Mouse (Mus musculus): ENCODE results near the gene Smad3. TPM values are rescaled to one million over a fixed set of nuclear protein-coding genes. Genes with fewer than 3 reads are reported as not detected.

Smad3 gene
- polyA plus RNA-seq, 1 experiment from 2014 or later = 11.6 TPM

DNA sequence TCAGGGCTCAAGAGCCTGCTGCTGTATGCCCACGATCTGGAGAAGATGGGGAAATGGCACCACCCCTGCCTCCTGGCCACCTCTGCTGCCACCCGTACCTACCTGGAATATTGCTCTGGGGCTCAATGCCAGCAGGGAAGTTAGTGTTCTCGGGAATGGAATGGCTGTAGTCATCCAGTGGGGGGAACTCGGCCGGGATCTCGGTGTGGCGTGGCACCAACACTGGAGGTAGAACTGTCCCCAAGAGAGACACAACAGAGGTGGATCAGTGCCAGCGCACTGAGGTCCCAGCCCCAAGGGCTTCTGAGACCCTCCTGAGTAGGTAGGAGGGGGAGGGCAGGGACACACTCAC, 90.4 kb downstream of the Smad3 start:
- WGBS = 55% methylated on average over 8 of the region's 8 CpGs
- Histone ChIP-seq H3K27me3 (no peaks in the 10 kb centered on the region), H3K27ac (peak overlapping the region; percentile 81), H3K4me1 (replicated peaks) (peaks cover 69% of the 10 kb centered on the region), H3K4me3 (no peak overlapping the region), H3K9me3 (replicated peaks) (no peaks in the 10 kb centered on the region), H3K36me3 (peaks cover 4% of the 10 kb centered on the region; the same call in 1 of the 2 replicates), H3K4me2 (peak overlapping the region; percentile 43), H3K9ac (peak overlapping the region; percentile 32; the same call in 1 of the 2 replicates)
- ATAC-seq (replicated peaks; ENCODE audit: insufficient number of reproducible peaks, insufficient read depth, low FRiP score, low read depth) = no peak

DNA sequence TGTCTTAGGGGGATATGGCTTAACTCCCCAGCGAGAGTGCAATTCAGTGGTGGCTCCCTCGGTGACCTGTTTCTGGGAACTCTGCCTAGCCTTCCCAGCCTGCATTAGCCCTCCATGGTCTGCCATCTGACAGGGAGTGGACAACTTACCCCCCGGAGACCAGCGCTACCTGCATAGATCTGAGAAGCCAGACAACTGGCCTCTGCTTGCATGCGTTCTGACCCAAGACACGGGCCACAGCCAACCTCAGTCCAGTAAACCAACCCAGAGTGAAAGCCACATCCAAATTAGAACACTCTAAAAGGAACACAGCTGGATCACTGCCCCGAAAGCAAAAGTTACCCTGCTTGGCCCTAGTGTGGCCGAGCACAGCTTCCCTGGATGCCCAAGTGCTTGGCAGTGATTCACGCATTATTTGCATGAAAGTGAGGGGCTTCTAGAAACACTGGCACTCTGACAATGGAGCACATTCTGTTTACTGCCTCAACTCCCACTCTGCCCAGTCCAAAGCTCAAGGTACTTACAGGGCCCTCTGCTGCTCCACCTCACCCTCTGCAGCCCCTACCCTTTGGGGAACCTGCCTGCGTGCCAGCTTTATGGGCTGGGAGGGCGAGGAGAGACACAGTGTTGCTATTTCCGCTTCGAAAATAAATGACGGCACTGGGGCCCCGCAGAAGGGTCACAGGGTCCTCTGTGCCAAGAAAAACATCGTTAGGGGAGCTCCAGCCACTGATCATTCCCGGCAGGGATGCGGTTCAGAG, 91.0 kb downstream of the Smad3 start:
- H3K4me3 ChIP-seq = no peak overlapping the region
- peak overlapping the region; percentile 32 for H3K9ac ChIP-seq
- WGBS = 35% methylated on average over 18 of the region's 18 CpGs
- H3K4me2 ChIP-seq = peak overlapping the region; percentile 43
- H3K27ac ChIP-seq = peak overlapping the region; percentile 81
- no peaks in the 10 kb centered on the region for H3K9me3 ChIP-seq (replicated peaks)
- H3K27me3 ChIP-seq = no peaks in the 10 kb centered on the region
- peaks cover 5% of the 10 kb centered on the region for H3K36me3 ChIP-seq
- H3K4me1 ChIP-seq (replicated peaks) = peaks cover 65% of the 10 kb centered on the region
- peak; percentile 57 for ATAC-seq (replicated peaks; ENCODE audit: insufficient number of reproducible peaks, insufficient read depth, low FRiP score, low read depth)

DNA sequence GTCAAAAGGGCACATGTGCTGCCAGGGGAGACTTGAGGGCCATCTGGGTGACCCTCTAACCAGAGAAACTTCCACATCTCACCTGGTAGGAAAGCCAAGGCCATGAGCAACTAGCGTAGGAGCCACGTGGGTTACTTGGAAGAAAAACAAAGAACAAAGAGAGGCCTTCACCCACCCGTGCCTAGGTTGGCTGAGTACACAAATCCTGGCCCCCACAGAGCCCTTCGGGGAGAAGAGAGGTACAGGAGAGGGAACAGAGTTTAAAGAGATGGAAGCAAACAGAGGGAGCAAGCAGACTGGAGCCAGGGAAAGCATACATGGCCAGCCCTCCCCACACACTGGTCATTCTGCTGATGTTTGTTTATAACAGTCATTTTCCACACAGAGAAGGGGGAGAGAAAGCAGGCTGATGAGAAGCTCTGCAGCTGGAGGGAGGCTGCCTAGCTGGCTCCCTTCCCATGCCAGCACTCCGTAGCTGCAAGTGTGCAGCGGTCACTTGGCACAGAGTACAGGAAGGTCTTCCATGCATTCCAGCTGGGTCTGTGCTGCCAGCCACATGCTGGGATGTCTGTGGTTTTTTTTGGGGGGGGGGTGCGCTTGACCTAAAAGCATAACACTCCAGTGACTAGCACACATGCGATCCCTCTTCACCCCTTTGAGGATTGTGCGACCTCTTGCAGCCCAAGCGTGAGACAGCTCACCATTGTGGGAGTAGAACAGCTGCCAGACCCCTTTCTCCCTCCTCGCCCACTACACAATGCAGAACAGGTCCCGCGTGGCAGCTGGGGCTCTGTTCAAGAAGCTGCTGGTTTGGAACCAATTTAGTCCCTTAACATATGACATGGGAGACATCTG, 92.8 kb downstream of the Smad3 start:
- H3K9ac ChIP-seq = no peak overlapping the region
- H3K27ac ChIP-seq = peak overlapping the region; percentile 62
- H3K4me3 ChIP-seq = no peak overlapping the region
- no peak for ATAC-seq (replicated peaks; ENCODE audit: insufficient number of reproducible peaks, insufficient read depth, low FRiP score, low read depth)
- H3K27me3 ChIP-seq = no peaks in the 10 kb centered on the region
- H3K9me3 ChIP-seq (replicated peaks) = no peaks in the 10 kb centered on the region
- peaks cover 65% of the 10 kb centered on the region for H3K4me1 ChIP-seq (replicated peaks)
- 53% methylated on average over 13 of the region's 13 CpGs for WGBS
- peaks cover 9% of the 10 kb centered on the region for H3K36me3 ChIP-seq
- H3K4me2 ChIP-seq = no peak overlapping the region

DNA sequence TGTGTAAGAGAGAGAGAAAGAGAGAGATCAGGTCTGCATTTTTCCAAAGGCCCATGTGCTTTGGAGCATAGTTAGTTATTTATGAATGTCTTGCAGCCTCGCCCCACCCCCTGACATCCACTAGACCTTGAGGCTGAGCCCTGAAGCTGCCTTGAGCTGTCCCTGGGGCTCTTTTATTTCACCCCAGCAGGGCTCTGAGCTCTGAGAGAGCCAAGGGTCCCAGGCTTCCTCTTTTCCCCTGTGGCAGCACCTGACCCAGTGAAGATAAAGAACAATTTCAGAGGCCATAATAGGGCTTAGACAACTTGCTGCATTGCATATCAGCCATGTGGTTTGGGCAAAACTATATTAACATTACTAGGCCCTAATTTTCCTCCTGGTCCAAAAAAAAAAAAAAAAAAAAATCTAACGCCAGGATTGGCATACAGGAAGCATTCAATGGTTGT, 93.5 kb downstream of the Smad3 start:
- H3K9ac ChIP-seq = no peak overlapping the region
- no peak overlapping the region for H3K4me2 ChIP-seq
- ATAC-seq (replicated peaks; ENCODE audit: insufficient number of reproducible peaks, insufficient read depth, low FRiP score, low read depth) = no peak
- no peak overlapping the region for H3K4me3 ChIP-seq
- peaks cover 9% of the 10 kb centered on the region for H3K36me3 ChIP-seq
- no peaks in the 10 kb centered on the region for H3K27me3 ChIP-seq
- WGBS = 80% methylated on average over 2 of the region's 2 CpGs
- peaks cover 67% of the 10 kb centered on the region for H3K4me1 ChIP-seq (replicated peaks)
- H3K9me3 ChIP-seq (replicated peaks) = no peaks in the 10 kb centered on the region
- peak overlapping the region; percentile 30; the same call in 1 of the 2 replicates for H3K27ac ChIP-seq

DNA sequence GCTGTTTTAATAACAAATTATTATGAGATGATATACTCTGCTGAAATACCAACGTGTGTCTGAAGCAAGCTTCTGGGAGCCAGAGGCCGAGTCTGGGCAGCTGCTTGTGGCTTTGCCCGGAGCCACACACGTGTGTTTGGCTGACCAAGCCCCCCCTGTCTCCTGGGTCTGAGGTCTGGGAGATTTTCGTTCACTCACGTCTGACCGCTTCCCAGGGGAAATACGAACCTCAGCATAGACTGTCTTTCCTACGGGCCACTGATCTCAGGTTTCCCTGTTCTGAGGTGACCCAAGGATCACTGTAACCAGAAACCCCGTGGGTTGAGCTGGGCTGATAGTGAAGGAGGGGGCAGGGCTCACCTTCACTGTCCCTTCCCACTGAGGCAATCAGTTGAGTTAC, 94.6 kb downstream of the Smad3 start:
- 58% methylated on average over 10 of the region's 10 CpGs for WGBS
- H3K4me2 ChIP-seq = no peak overlapping the region

DNA sequence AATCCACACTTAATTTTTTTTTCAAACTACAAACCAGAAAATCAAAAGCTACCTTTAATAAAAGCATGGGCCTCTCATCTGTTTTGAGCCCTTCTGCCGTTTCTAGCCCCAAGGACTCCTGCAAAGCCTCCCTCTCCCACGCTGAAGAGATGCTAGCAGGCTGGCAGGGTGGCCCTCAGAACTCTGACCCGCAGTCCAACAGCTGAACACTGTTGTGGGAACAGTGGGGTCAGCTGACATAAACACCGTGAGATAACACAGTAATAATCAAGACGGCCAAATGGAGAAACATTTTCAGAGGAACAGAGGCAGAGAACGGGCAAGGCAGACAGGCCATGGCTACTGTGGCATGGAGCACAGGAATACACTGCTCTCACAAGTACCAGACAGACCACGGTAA, 95.0 kb downstream of the Smad3 start:
- Histone ChIP-seq H3K9ac (no peak overlapping the region), H3K27me3 (no peaks in the 10 kb centered on the region), H3K36me3 (peaks cover 9% of the 10 kb centered on the region), H3K4me2 (no peak overlapping the region), H3K4me1 (replicated peaks) (peaks cover 67% of the 10 kb centered on the region), H3K9me3 (replicated peaks) (no peaks in the 10 kb centered on the region), H3K27ac (no peak overlapping the region), H3K4me3 (no peak overlapping the region)
- no peak for ATAC-seq (replicated peaks; ENCODE audit: insufficient number of reproducible peaks, insufficient read depth, low FRiP score, low read depth)
- WGBS = 40% methylated on average over 7 of the region's 7 CpGs

More for the DNA sequence above, 94.6 kb downstream of the Smad3 start:
- H3K27ac ChIP-seq = no peak overlapping the region
- peaks cover 9% of the 10 kb centered on the region for H3K36me3 ChIP-seq
- H3K27me3 ChIP-seq = no peaks in the 10 kb centered on the region
- no peaks in the 10 kb centered on the region for H3K9me3 ChIP-seq (replicated peaks)
- peaks cover 68% of the 10 kb centered on the region for H3K4me1 ChIP-seq (replicated peaks)
- ATAC-seq (replicated peaks; ENCODE audit: insufficient number of reproducible peaks, insufficient read depth, low FRiP score, low read depth) = no peak
- no peak overlapping the region for H3K9ac ChIP-seq
- H3K4me3 ChIP-seq = no peak overlapping the region

DNA sequence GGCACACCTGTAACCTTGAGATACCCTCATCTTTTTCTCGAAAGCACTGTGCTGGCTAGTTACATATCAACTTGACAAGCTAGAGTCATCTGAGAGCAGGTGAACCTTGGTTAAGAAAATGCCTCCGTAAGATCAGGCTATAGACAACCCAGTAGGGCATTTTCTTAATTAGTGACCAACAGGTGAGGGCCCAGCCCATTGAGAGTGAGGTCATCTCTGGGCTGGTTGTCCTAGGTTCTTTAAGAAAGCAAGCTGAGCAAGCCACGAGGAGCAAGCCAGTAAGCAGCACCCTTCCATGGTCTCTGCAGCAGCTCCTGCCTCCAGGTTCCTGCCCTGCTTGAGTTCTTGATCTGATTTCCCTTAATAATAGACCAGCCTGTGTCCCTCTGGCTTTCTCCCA, 97.1 kb downstream of the Smad3 start:
- peaks cover 67% of the 10 kb centered on the region for H3K4me1 ChIP-seq (replicated peaks)

DNA sequence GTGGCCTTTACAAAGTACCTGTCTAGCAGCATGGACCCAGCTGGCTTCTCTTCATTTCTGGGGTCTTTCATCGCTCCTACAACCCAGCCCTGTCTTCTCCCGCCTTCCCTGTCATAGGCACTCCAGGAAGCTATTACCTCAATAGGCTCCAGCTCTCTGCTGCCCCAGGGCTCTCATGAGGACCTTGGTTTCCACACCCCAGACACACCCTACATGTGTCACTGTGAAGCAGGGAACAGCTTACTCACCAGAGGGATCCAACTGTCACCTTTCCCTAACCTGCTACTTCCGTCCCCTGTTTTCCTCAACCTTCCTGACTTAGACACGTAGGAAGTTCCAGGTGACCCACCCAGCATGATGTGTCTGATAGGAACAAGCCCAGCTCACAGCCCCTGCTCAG, 97.7 kb downstream of the Smad3 start:
- peaks cover 68% of the 10 kb centered on the region for H3K4me1 ChIP-seq (replicated peaks)
- no peak overlapping the region for H3K4me2 ChIP-seq
- peaks cover 9% of the 10 kb centered on the region for H3K36me3 ChIP-seq
- no peaks in the 10 kb centered on the region for H3K27me3 ChIP-seq
- H3K4me3 ChIP-seq = no peak overlapping the region
- no peak overlapping the region for H3K27ac ChIP-seq
- no peaks in the 10 kb centered on the region for H3K9me3 ChIP-seq (replicated peaks)
- ATAC-seq (replicated peaks; ENCODE audit: insufficient number of reproducible peaks, insufficient read depth, low FRiP score, low read depth) = no peak
- H3K9ac ChIP-seq = no peak overlapping the region
- 94% methylated on average over 4 of the region's 4 CpGs for WGBS

More for the DNA sequence above, 97.1 kb downstream of the Smad3 start:
- Histone ChIP-seq H3K27ac (no peak overlapping the region), H3K9ac (no peak overlapping the region), H3K4me2 (no peak overlapping the region), H3K9me3 (replicated peaks) (no peaks in the 10 kb centered on the region), H3K27me3 (no peaks in the 10 kb centered on the region), H3K4me3 (no peak overlapping the region), H3K36me3 (peaks cover 9% of the 10 kb centered on the region)
- WGBS = 90% methylated on average over 3 of the region's 3 CpGs
- no peak for ATAC-seq (replicated peaks; ENCODE audit: insufficient number of reproducible peaks, insufficient read depth, low FRiP score, low read depth)

DNA sequence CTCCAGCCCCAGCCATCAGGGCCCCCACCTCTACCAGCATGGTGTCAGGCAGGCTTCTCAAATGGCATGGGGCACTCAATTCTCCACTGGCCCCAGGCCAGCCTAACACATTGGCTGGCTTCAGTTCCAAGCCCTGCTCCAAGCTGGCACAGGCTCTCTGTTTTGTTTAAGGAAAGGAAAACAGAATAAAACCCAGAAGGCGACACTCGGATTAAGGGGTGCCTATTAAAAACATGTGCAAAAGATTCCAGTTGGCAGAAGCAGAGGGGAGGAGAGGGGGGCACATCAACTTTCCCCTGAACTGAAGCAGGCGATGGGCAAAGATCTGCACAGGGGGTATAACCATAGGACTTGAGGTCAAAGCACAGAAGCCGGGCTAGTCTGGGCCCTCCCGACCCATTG, 98.8 kb downstream of the Smad3 start:
- Histone ChIP-seq H3K4me2 (no peak overlapping the region), H3K36me3 (peaks cover 9% of the 10 kb centered on the region), H3K4me3 (no peak overlapping the region), H3K9me3 (replicated peaks) (no peaks in the 10 kb centered on the region), H3K9ac (no peak overlapping the region), H3K27ac (peak overlapping the region; percentile 23), H3K4me1 (replicated peaks) (peaks cover 68% of the 10 kb centered on the region), H3K27me3 (no peaks in the 10 kb centered on the region)
- no peak for ATAC-seq (replicated peaks; ENCODE audit: insufficient number of reproducible peaks, insufficient read depth, low FRiP score, low read depth)
- 75% methylated on average over 5 of the region's 5 CpGs for WGBS

DNA sequence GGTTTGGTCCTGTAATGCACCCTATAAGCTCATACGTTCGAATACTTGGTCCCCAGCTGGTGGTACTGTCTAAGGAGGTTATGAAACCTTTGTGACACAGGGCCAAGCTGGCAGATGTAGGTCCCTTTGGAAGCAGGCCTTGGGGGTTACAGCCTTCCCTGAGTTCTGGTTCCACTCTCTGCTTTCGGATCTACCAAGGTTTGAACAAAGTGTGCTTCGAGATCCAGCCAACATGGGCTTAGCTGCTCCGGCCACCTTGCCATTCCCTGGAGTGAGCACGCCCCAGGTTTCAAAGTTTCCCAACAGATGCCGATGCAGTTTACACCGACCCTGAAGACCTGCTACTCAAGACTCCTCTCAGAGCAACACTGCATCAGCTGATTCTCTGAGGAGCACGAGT, 99.4 kb downstream of the Smad3 start:
- H3K27ac ChIP-seq = no peak overlapping the region
- ATAC-seq (replicated peaks; ENCODE audit: insufficient number of reproducible peaks, insufficient read depth, low FRiP score, low read depth) = no peak
- H3K4me3 ChIP-seq = no peak overlapping the region
- peaks cover 68% of the 10 kb centered on the region for H3K4me1 ChIP-seq (replicated peaks)
- WGBS = 90% methylated on average over 9 of the region's 9 CpGs
- no peaks in the 10 kb centered on the region for H3K9me3 ChIP-seq (replicated peaks)
- H3K36me3 ChIP-seq = peaks cover 9% of the 10 kb centered on the region
- H3K4me2 ChIP-seq = no peak overlapping the region
- H3K9ac ChIP-seq = no peak overlapping the region
- no peaks in the 10 kb centered on the region for H3K27me3 ChIP-seq

DNA sequence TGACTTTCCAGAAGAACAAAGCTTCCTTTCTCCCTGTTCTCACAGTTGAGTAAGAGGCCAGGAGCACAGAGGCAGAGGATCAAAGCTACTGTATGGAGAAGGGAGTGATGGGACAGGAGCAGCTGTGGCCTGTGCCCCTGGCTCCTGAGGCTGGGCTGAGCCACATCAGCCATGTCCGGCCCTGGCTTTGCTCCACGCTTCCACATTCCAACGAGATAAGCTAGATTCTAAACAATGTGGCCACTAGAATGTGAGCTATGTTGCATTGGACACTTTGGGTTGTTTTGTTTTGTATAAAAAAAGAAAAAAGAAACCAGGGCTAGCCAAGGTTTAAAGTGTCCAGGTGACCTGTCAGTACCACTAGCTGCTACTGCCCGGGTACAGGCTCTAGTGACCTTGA, 100.6 kb downstream of the Smad3 start:
- no peaks in the 10 kb centered on the region for H3K27me3 ChIP-seq
- H3K9ac ChIP-seq = no peak overlapping the region
- peak overlapping the region; percentile 59 for H3K27ac ChIP-seq
- peak; percentile 37; the same call in 1 of the 2 replicates for ATAC-seq (replicated peaks; ENCODE audit: insufficient number of reproducible peaks, insufficient read depth, low FRiP score, low read depth)
- no peak overlapping the region for H3K4me3 ChIP-seq
- WGBS = 24% methylated on average over 4 of the region's 4 CpGs
- no peaks in the 10 kb centered on the region for H3K9me3 ChIP-seq (replicated peaks)
- H3K4me2 ChIP-seq = no peak overlapping the region
- peaks cover 10% of the 10 kb centered on the region; the same call in 1 of the 2 replicates for H3K36me3 ChIP-seq
- H3K4me1 ChIP-seq (replicated peaks) = peaks cover 63% of the 10 kb centered on the region
